Mouse (Mus musculus) heart, embryonic 11.5 days (tissue): ENCODE data around the gene Supt3. TPM values are rescaled to one million over a fixed set of nuclear protein-coding genes. Genes with fewer than 3 reads are reported as not detected.

Experiments used
- ATAC-seq: fragments of 200-750 bp; cut with Nextera tagmentation; replicated peaks from 2 replicates; pipeline ENCODE4 v1.8.0; 2017; ENCODE audit warnings: moderate library complexity; ENCODE audit not compliant: insufficient number of reproducible peaks, low FRiP score, low TSS enrichment
- H3K27ac ChIP-seq: fragments of 300-500 bp; sonication (generic); 2 replicates; pipeline ENCODE4 v1.5.1; 2014; ENCODE audit warnings: mild to moderate bottlenecking, low read depth, low read length
- H3K27me3 ChIP-seq: fragments of 300-500 bp; sonication (generic); 2 replicates; pipeline ENCODE4 v1.6.1; 2014; ENCODE audit warnings: mild to moderate bottlenecking, low read length, mixed read lengths; ENCODE audit not compliant: control insufficient read depth, insufficient read depth
- H3K36me3 ChIP-seq: fragments of 300-500 bp; sonication (generic); 2 replicates; pipeline ENCODE4 v1.6.1; 2014; ENCODE audit warnings: mild to moderate bottlenecking, low read length, moderate library complexity, mixed read lengths; ENCODE audit not compliant: control insufficient read depth, insufficient read depth
- H3K4me1 ChIP-seq: fragments of 300-500 bp; sonication (generic); 2 replicates; pipeline ENCODE4 v1.6.1; 2014; ENCODE audit warnings: low read length; ENCODE audit not compliant: control insufficient read depth, insufficient read depth
- H3K4me2 ChIP-seq: fragments of 300-500 bp; sonication (generic); 2 replicates; pipeline ENCODE4 v1.6.1; 2014; ENCODE audit warnings: mild to moderate bottlenecking, moderate library complexity
- H3K4me3 ChIP-seq: fragments of 300-500 bp; sonication (generic); 2 replicates; pipeline ENCODE4 v1.5.1; 2014; ENCODE audit warnings: low read depth, low read length
- H3K9ac ChIP-seq: fragments of 300-500 bp; sonication (generic); 2 replicates; pipeline ENCODE4 v1.6.1; 2014; ENCODE audit warnings: mild to moderate bottlenecking, low read depth, low read length, moderate library complexity
- H3K9me3 ChIP-seq: fragments of 300-500 bp; sonication (generic); replicated peaks from 2 replicates; pipeline ENCODE4 v1.6.1; 2016; ENCODE audit warnings: low read length; ENCODE audit not compliant: control insufficient read depth
- WGBS: fragments of 180-500 bp; shearing (Covaris S2); extraction: QIAGEN DNeasy Blood & Tissue Kit; methylation state at CpG from one replicate; pipeline ENCODE4 v1.1.7; 2014; ENCODE audit not compliant: insufficient replicate concordance; 5-methylcytosine and 5-hydroxymethylcytosine counted together
- polyA plus RNA-seq: library from polyadenylated mRNA; unstranded; fragments of >200 nt; fragmentation: Nextera tagmentation; extraction: Ambion mirVana; gene quantifications from 2 replicates; pipeline ENCODE4 v1.2.1, GENCODE M21; 2014

Supt3 gene
- polyA plus RNA-seq, 1 experiment from 2014 or later, result 22.4 TPM

DNA sequence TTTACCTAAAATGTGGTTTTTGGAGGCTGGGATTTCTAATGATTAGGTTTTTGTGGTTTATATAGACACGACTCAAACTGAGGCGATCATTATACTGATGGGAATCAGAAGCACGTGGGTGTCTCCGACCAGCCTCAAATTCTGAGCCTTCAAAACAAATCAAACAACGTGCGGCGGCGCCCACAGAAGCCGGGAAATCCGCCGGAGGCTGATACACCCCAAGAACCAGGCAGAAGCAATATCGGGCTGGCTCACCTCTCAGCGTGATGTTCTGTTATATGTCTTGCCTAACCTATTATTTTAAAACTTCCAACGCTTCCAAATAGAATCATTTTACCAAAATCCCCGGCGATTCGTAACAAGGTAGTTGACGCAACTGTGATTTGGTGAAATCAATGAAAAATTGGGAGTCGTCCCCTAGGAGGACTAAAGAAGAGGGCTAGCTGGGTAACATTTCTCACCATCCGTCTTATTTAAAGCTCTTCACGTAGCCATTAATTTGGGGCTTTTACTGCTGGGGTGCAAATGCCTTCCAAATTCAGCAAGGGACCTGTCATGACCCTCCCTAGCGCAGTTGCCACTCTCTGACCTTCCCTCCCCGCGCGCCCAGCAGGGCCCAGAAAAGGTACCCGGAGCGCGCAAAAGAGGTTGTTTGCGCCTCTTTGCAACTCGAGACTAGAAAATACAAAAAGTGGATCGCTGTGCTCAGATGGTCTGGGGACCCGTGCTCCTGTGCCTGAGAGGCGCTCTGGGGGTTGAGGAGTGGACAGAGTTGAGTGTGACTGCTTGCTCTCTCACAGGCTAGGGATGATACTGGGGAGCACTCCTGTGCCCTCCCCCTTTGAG lies 39.5 kb upstream of the Supt3 start:
- Histone ChIP-seq H3K4me1 (peaks cover 15% of the 10 kb centered on the region), H3K4me3 (peak overlapping the region; percentile 32), H3K9me3 (no peaks in the 10 kb centered on the region), H3K36me3 (no peaks in the 10 kb centered on the region), H3K9ac (no peak overlapping the region), H3K27me3 (peaks cover 68% of the 10 kb centered on the region), H3K27ac (no peak overlapping the region), H3K4me2 (peak overlapping the region; percentile 43)
- no peak for ATAC-seq
- under 1% methylated on average over 33 of the region's 33 CpGs for WGBS

DNA sequence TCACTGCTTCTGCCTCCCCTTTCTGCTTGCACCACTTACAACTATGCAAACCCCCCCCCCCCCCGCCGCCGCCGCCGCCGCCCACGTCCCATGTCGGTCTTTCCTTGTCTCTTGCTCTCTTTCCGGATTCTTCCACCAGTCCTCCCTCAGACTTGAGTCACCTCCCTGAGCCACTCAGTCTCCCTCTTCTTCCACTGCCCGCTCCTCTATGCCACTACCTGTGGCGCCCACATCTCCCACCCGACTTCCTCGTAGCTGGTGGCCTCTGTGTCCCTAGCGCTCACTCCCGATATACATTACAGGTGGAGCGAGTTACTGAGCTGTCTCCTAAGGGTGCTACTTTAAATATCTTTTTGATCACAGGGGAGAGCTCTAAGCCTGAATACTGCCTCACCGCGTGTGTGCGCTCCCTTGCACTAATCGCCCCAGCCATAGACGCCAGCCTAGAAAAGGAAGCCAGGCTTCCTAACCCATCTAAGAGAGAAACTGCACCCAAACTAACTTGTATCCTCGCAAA lies 38.8 kb upstream of the Supt3 start:
- H3K27ac ChIP-seq, result no peak overlapping the region
- ATAC-seq, result no peak
- 1% methylated on average over 15 of the region's 22 CpGs for WGBS
- H3K9me3 ChIP-seq, result no peaks in the 10 kb centered on the region
- H3K36me3 ChIP-seq, result no peaks in the 10 kb centered on the region
- peaks cover 15% of the 10 kb centered on the region for H3K4me1 ChIP-seq
- peak overlapping the region; percentile 43 for H3K4me2 ChIP-seq
- peak overlapping the region; percentile 32 for H3K4me3 ChIP-seq
- H3K27me3 ChIP-seq, result peaks cover 64% of the 10 kb centered on the region
- H3K9ac ChIP-seq, result no peak overlapping the region

DNA sequence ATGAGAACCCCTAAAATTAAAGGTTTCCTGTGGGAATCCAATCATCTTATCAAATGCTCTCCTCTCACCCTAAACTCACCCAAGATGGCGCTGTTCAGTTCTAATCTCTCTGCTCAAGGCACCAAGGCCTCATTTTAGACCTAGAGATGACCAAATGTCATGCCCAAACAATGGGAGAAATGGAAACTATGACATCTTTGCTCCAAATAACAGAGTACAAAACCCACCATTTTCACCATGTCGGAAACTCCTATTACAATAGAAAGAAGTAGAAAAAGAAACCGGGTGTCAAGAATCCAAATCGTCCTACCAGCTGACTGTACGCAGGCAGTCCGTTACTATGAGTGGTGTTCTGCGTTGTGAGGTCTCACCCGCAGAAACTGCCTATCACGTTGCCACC lies 34.7 kb upstream of the Supt3 start:
- Histone ChIP-seq H3K27ac (no peak overlapping the region), H3K36me3 (no peaks in the 10 kb centered on the region), H3K27me3 (peaks cover 28% of the 10 kb centered on the region), H3K4me3 (no peak overlapping the region), H3K9ac (no peak overlapping the region), H3K9me3 (no peaks in the 10 kb centered on the region), H3K4me1 (peaks cover 4% of the 10 kb centered on the region), H3K4me2 (no peak overlapping the region)
- 81% methylated on average over 9 of the region's 9 CpGs for WGBS
- no peak for ATAC-seq

DNA sequence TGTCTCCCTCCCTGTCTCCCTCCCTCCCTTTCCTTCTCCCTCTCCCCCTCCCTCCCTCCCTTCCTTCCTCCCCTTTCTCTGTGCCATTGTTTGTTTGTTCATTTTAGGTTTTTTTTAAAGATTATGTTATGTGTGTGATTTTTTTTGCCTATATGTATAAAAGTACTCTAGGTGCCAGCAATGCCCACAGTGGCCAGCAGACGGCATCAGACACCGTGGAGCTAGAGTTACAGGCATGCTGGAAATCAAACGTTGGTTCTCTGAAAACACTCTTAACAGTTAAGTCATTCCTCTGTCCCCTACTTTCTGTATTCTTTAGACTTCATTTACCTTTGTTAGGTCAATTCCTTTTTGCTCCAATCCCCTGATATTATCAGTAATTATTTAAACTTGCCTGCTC lies 33.2 kb upstream of the Supt3 start:
- H3K4me2 ChIP-seq, result no peak overlapping the region
- peaks cover 13% of the 10 kb centered on the region for H3K27me3 ChIP-seq
- ATAC-seq, result no peak
- no peaks in the 10 kb centered on the region for H3K9me3 ChIP-seq
- no peak overlapping the region for H3K27ac ChIP-seq
- 47% methylated on average over 3 of the region's 3 CpGs for WGBS
- H3K9ac ChIP-seq, result no peak overlapping the region
- H3K36me3 ChIP-seq, result no peaks in the 10 kb centered on the region
- no peaks in the 10 kb centered on the region for H3K4me1 ChIP-seq
- H3K4me3 ChIP-seq, result no peak overlapping the region

DNA sequence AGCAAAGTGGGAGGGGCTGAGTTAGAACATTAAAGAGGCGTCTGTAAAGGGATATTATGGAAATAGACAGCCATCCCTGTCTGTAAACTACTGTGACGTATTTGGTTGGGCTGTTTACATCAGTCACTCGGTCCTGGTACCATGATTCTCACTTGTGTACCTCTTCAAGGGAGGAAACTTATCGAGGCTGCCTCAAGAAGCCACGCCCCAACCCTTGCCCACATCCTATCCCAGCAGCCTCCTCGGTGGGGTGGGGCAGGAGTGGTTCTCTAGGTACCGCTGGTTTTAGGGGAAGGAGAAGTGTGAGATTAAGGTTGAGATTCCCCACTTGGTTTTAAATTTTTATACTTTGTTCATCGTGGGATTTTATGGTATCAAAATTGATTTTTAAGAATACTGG lies 31.6 kb upstream of the Supt3 start:
- no peak overlapping the region for H3K9ac ChIP-seq
- no peak overlapping the region for H3K4me2 ChIP-seq
- ATAC-seq, result no peak
- H3K27me3 ChIP-seq, result peaks cover 3% of the 10 kb centered on the region; the same call in 1 of the 2 replicates
- no peaks in the 10 kb centered on the region for H3K9me3 ChIP-seq
- WGBS, result 85% methylated on average over 8 of the region's 8 CpGs
- no peaks in the 10 kb centered on the region for H3K36me3 ChIP-seq
- no peak overlapping the region for H3K27ac ChIP-seq
- no peaks in the 10 kb centered on the region for H3K4me1 ChIP-seq
- H3K4me3 ChIP-seq, result no peak overlapping the region

DNA sequence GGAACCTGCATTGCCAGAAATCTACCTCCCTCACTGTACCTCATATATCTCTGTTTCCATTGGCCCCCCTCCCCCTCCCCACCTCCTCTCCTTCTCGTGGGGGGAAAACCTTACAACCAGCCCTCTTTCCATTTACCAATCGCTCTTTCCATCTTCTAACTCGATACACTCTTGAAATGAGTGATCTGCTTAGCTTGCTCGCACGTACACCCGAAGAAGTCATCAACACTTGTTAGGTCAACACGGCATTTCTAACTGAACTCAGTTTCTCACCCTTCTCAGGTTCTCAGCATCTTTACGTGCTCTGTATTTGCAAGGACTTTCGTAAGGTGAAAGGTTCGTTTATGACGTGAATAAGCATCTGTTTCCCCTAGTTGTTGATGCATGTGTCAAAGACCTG lies 10.6 kb upstream of the Supt3 start:
- Histone ChIP-seq H3K4me1 (no peaks in the 10 kb centered on the region), H3K36me3 (no peaks in the 10 kb centered on the region), H3K9ac (no peak overlapping the region), H3K27ac (no peak overlapping the region), H3K4me3 (no peak overlapping the region), H3K4me2 (no peak overlapping the region), H3K9me3 (no peaks in the 10 kb centered on the region), H3K27me3 (no peaks in the 10 kb centered on the region)
- 79% methylated on average over 11 of the region's 11 CpGs for WGBS
- ATAC-seq, result no peak

DNA sequence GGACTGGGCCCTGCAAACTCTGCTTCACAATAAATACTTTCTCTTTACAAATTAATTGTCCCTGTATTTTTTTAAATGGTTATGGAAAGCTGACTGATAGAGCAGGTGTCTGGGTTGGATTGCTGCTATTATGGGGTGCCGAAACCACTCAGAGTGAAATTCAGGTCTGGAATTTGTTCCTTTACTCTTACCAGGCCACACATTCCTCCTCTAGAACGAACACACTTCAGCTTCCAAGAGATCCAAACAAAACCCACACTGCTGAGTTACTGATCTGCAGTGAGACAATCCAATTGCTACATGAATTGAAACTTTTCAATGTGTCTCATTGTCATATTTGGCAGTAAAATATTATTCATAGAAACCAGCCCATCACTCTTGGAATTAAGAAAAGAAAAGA lies 10.0 kb upstream of the Supt3 start:
- Histone ChIP-seq H3K9ac (no peak overlapping the region), H3K4me3 (no peak overlapping the region), H3K36me3 (no peaks in the 10 kb centered on the region), H3K27me3 (no peaks in the 10 kb centered on the region), H3K27ac (no peak overlapping the region), H3K9me3 (no peaks in the 10 kb centered on the region), H3K4me2 (no peak overlapping the region), H3K4me1 (no peaks in the 10 kb centered on the region)
- ATAC-seq, result no peak
- WGBS, result 56% methylated on average over 2 of the region's 2 CpGs

DNA sequence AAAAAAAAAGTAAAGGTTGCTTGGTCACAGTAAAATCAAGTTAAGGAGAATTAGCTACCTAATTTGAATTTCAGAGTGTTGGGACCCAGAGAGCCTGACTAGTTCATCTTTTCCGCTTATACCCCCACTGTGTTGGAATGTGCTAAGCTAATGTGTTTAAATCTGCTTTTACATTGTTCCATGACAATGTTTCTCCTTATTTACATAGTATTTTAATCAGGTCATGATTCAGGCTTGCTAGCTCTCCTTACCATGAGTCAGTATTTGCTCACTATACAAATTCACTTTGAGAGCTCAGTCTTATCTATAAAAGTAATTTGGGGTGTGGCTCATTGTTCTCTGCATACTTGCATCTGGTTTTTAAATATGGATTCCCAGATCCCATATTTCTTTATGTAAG lies 9.6 kb upstream of the Supt3 start:
- H3K9ac ChIP-seq, result no peak overlapping the region
- no peak overlapping the region for H3K4me3 ChIP-seq
- no peaks in the 10 kb centered on the region for H3K4me1 ChIP-seq
- no peak overlapping the region for H3K4me2 ChIP-seq
- no peaks in the 10 kb centered on the region for H3K36me3 ChIP-seq
- H3K9me3 ChIP-seq, result no peaks in the 10 kb centered on the region
- H3K27me3 ChIP-seq, result no peaks in the 10 kb centered on the region
- no peak overlapping the region for H3K27ac ChIP-seq
- WGBS, result 81% methylated on average over 1 of the region's 1 CpGs
- no peak for ATAC-seq

DNA sequence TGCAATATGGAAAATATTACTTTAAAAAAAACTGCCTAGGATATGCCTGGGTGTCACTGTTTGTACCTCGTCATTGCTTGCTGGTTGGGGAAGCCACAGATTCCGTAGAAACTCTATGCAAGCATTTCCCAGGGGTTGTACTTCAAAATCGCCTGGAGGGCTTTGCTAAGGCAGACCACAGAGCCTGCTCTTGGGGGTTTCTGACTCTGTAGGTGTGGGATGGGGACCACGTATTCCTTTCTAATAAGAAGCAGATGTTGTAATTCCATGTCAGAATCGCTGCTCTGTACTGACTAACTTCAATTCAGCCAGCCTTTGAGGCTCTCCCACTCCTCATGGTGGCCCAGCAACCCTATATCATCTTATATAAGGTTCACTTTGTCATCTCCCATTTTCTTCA lies 8.4 kb upstream of the Supt3 start:
- WGBS, result 52% methylated on average over 5 of the region's 5 CpGs

More for the DNA sequence above, 8.4 kb upstream of the Supt3 start:
- Histone ChIP-seq H3K27me3 (no peaks in the 10 kb centered on the region), H3K9ac (no peak overlapping the region), H3K4me1 (no peaks in the 10 kb centered on the region), H3K36me3 (no peaks in the 10 kb centered on the region), H3K4me2 (no peak overlapping the region), H3K27ac (no peak overlapping the region), H3K4me3 (no peak overlapping the region), H3K9me3 (no peaks in the 10 kb centered on the region)
- ATAC-seq, result no peak
